Mouse (Mus musculus): ENCODE data around the gene Efna4. TPM values are rescaled to one million over a fixed set of nuclear protein-coding genes. Genes with fewer than 3 reads are reported as not detected.

Efna4 gene
- polyA plus RNA-seq, 1 experiment from 2014 or later = 47.1 TPM

- Histone ChIP-seq H3K4me3 (no peak overlapping the region), H3K27ac (no peak overlapping the region), H3K36me3 (no peaks in the 10 kb centered on the region), H3K9me3 (no peaks in the 10 kb centered on the region), H3K4me2 (replicated peaks) (no peak overlapping the region), H3K27me3 (no peaks in the 10 kb centered on the region), H3K4me1 (peaks cover 13% of the 10 kb centered on the region), H3K9ac (no peak overlapping the region)
- no peak for ATAC-seq (ENCODE audit: insufficient number of reproducible peaks, insufficient read depth, low FRiP score, low TSS enrichment)
- WGBS = 87% methylated on average over 31 of the region's 31 CpGs
Observed at GRCm38 (mm10) chr3:89379388-89380131, 41.7 kb upstream of the Efna4 start.

- Histone ChIP-seq H3K9me3 (no peaks in the 10 kb centered on the region), H3K27me3 (no peaks in the 10 kb centered on the region), H3K4me1 (peaks cover 13% of the 10 kb centered on the region), H3K9ac (peak overlapping the region; percentile 57), H3K4me2 (replicated peaks) (peak overlapping the region; percentile 78), H3K36me3 (no peaks in the 10 kb centered on the region), H3K4me3 (peak overlapping the region; percentile 54), H3K27ac (peak overlapping the region; percentile 26; the same call in 1 of the 2 replicates)
- 2% methylated on average over 28 of the region's 29 CpGs for WGBS
- peak; percentile 87 for ATAC-seq (ENCODE audit: insufficient number of reproducible peaks, insufficient read depth, low FRiP score, low TSS enrichment)
Observed at GRCm38 (mm10) chr3:89378394-89379067, 40.7 kb upstream of the Efna4 start.

- 73% methylated on average over 4 of the region's 4 CpGs for WGBS
- no peak overlapping the region for H3K27ac ChIP-seq
- no peak overlapping the region for H3K4me3 ChIP-seq
- H3K36me3 ChIP-seq = no peaks in the 10 kb centered on the region
- peaks cover 13% of the 10 kb centered on the region for H3K4me1 ChIP-seq
- peak overlapping the region; percentile 78 for H3K4me2 ChIP-seq (replicated peaks)
- no peaks in the 10 kb centered on the region for H3K27me3 ChIP-seq
- H3K9ac ChIP-seq = peak overlapping the region; percentile 57; the same call in 1 of the 2 replicates
- no peak for ATAC-seq (ENCODE audit: insufficient number of reproducible peaks, insufficient read depth, low FRiP score, low TSS enrichment)
- H3K9me3 ChIP-seq = no peaks in the 10 kb centered on the region
Observed at GRCm38 (mm10) chr3:89377831-89378230, 40.0 kb upstream of the Efna4 start.

GRCm38 (mm10) chr3:89373581-89374231, 35.9 kb upstream of the Efna4 start:
- Histone ChIP-seq H3K27ac (no peak overlapping the region), H3K4me3 (no peak overlapping the region), H3K9me3 (no peaks in the 10 kb centered on the region), H3K4me1 (peaks cover 8% of the 10 kb centered on the region), H3K36me3 (no peaks in the 10 kb centered on the region), H3K4me2 (replicated peaks) (no peak overlapping the region), H3K9ac (no peak overlapping the region), H3K27me3 (no peaks in the 10 kb centered on the region)
- no peak for ATAC-seq (ENCODE audit: insufficient number of reproducible peaks, insufficient read depth, low FRiP score, low TSS enrichment)
- WGBS = 43% methylated on average over 5 of the region's 5 CpGs

- no peak for ATAC-seq (ENCODE audit: insufficient number of reproducible peaks, insufficient read depth, low FRiP score, low TSS enrichment)
- H3K4me3 ChIP-seq = no peak overlapping the region
- H3K4me1 ChIP-seq = no peaks in the 10 kb centered on the region
- WGBS = 57% methylated on average over 11 of the region's 11 CpGs
- H3K27me3 ChIP-seq = no peaks in the 10 kb centered on the region
- H3K27ac ChIP-seq = no peak overlapping the region
- H3K4me2 ChIP-seq (replicated peaks) = no peak overlapping the region
- H3K36me3 ChIP-seq = no peaks in the 10 kb centered on the region
- no peaks in the 10 kb centered on the region for H3K9me3 ChIP-seq
- no peak overlapping the region for H3K9ac ChIP-seq
Observed at GRCm38 (mm10) chr3:89367338-89367737, 29.5 kb upstream of the Efna4 start.

GRCm38 (mm10) chr3:89365486-89366414, 27.9 kb upstream of the Efna4 start:
- 77% methylated on average over 20 of the region's 20 CpGs for WGBS

GRCm38 (mm10) chr3:89365153-89365485, 27.3 kb upstream of the Efna4 start, which contains the start of gene Dcst1:
Dcst1 (minus strand) TSS chr3:89365253.
- Histone ChIP-seq H3K4me3 (no peak within 1 kb of the TSS), H3K27me3 (no peaks in the 10 kb centered on the region), H3K36me3 (no peaks in the 10 kb centered on the region), H3K27ac (no peak within 1 kb of the TSS), H3K9me3 (no peaks in the 10 kb centered on the region), H3K4me2 (replicated peaks) (no peak within 1 kb of the TSS), H3K9ac (no peak within 1 kb of the TSS), H3K4me1 (no peaks in the 10 kb centered on the region)
- no peak for ATAC-seq (ENCODE audit: insufficient number of reproducible peaks, insufficient read depth, low FRiP score, low TSS enrichment)
- whole genome bisulfite sequencing = 88% methylated on average over 11 of the region's 11 CpGs

More at GRCm38 (mm10) chr3:89365486-89366414, 27.9 kb upstream of the Efna4 start:
- H3K9ac ChIP-seq = no peak overlapping the region
- no peak overlapping the region for H3K27ac ChIP-seq
- no peaks in the 10 kb centered on the region for H3K27me3 ChIP-seq
- no peak overlapping the region for H3K4me2 ChIP-seq (replicated peaks)
- H3K4me1 ChIP-seq = no peaks in the 10 kb centered on the region
- H3K4me3 ChIP-seq = no peak overlapping the region
- H3K36me3 ChIP-seq = no peaks in the 10 kb centered on the region
- no peaks in the 10 kb centered on the region for H3K9me3 ChIP-seq
- ATAC-seq (ENCODE audit: insufficient number of reproducible peaks, insufficient read depth, low FRiP score, low TSS enrichment) = no peak

GRCm38 (mm10) chr3:89364631-89365030, 26.8 kb upstream of the Efna4 start:
- 0 out of 2 replicates have a peak, but pooled peaks cover 2% of the 10 kb centered on the region for H3K27me3 ChIP-seq
- no peaks in the 10 kb centered on the region for H3K4me1 ChIP-seq
- no peak overlapping the region for H3K9ac ChIP-seq
- no peak overlapping the region for H3K27ac ChIP-seq
- ATAC-seq (ENCODE audit: insufficient number of reproducible peaks, insufficient read depth, low FRiP score, low TSS enrichment) = no peak
- no peak overlapping the region for H3K4me3 ChIP-seq
- WGBS = 61% methylated on average over 8 of the region's 8 CpGs
- no peaks in the 10 kb centered on the region for H3K9me3 ChIP-seq
- H3K4me2 ChIP-seq (replicated peaks) = no peak overlapping the region
- no peaks in the 10 kb centered on the region for H3K36me3 ChIP-seq

- no peak for ATAC-seq (ENCODE audit: insufficient number of reproducible peaks, insufficient read depth, low FRiP score, low TSS enrichment)
- no peak within 1 kb of the TSS for H3K4me2 ChIP-seq (replicated peaks)
- no peaks in the 10 kb centered on the region for H3K4me1 ChIP-seq
- 83% methylated on average over 7 of the region's 7 CpGs for WGBS
- H3K9me3 ChIP-seq = no peaks in the 10 kb centered on the region
- no peak within 1 kb of the TSS for H3K9ac ChIP-seq
- no peak within 1 kb of the TSS for H3K4me3 ChIP-seq
- no peak within 1 kb of the TSS for H3K27ac ChIP-seq
- H3K27me3 ChIP-seq = 0 out of 2 replicates have a peak, but pooled peaks cover 2% of the 10 kb centered on the region
- H3K36me3 ChIP-seq = no peaks in the 10 kb centered on the region
Observed at GRCm38 (mm10) chr3:89361675-89362074, 23.8 kb upstream of the Efna4 start, which contains the start of gene Dcst2. Dcst2 (plus strand) TSS chr3:89361975.

- WGBS = 78% methylated on average over 3 of the region's 3 CpGs
- no peak overlapping the region for H3K9ac ChIP-seq
- no peak for ATAC-seq (ENCODE audit: insufficient number of reproducible peaks, insufficient read depth, low FRiP score, low TSS enrichment)
- H3K4me3 ChIP-seq = no peak overlapping the region
- H3K27me3 ChIP-seq = 0 out of 2 replicates have a peak, but pooled peaks cover 2% of the 10 kb centered on the region
- no peaks in the 10 kb centered on the region for H3K36me3 ChIP-seq
- no peaks in the 10 kb centered on the region for H3K9me3 ChIP-seq
- H3K4me1 ChIP-seq = no peaks in the 10 kb centered on the region
- H3K4me2 ChIP-seq (replicated peaks) = no peak overlapping the region
- no peak overlapping the region for H3K27ac ChIP-seq
Observed at GRCm38 (mm10) chr3:89360237-89360636, 22.4 kb upstream of the Efna4 start.

- Histone ChIP-seq H3K4me2 (replicated peaks) (no peak overlapping the region), H3K27ac (no peak overlapping the region), H3K9me3 (no peaks in the 10 kb centered on the region), H3K27me3 (0 out of 2 replicates have a peak, but pooled peaks cover 2% of the 10 kb centered on the region), H3K4me3 (no peak overlapping the region), H3K4me1 (peaks cover 3% of the 10 kb centered on the region; the same call in 1 of the 2 replicates), H3K36me3 (no peaks in the 10 kb centered on the region), H3K9ac (no peak overlapping the region)
- 74% methylated on average over 6 of the region's 6 CpGs for WGBS
- ATAC-seq (ENCODE audit: insufficient number of reproducible peaks, insufficient read depth, low FRiP score, low TSS enrichment) = no peak
Observed at GRCm38 (mm10) chr3:89359630-89360029, 21.8 kb upstream of the Efna4 start.
